Mouse (Mus musculus): ENCODE data around the gene Qrsl1. TPM values are rescaled to one million over a fixed set of nuclear protein-coding genes. Genes with fewer than 3 reads are reported as not detected.
"Not testable (repeated sequence)": the region's sequence is repeated elsewhere in the genome, so short reads cannot be mapped to it uniquely, and the experiment has no call there.

The Qrsl1 gene
- 6.3 and 7.4 TPM in 2 replicates for polyA plus RNA-seq (2015; fragmentation: Nextera tagmentation; extraction: Ambion mirVana)

DNA sequence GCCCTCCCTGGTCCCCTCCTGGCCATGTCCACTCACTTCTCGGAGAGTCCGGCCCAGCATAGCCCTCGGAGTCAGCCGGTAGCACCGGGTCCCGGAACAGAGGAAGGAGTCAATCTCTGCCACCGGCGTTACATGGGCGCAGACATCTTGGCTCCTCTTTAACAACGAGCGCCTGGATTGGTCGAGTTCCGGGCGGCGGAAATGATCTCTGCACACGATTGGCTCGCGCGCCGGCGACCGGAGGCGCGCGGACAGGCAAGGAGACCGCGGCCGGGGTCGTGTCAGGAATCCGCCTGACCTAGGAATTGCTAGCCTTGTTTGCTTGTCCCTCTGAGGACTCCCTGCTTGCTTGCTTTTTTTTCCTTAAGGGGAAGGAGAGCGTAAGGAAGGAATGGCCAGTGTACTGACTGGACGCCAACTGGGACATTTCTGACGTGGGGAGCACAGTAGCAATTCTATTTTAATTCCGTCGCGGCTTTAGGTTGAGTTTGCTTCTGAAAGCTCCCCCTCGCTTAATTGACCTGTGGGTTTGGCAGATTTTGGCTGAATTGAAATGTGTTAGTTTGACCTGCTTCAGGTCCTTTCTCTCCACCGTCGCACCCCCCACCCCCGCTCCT lies at the start of gene Qrsl1, which contains the start of gene Rtn4ip1:
Qrsl1 (minus strand) TSS at position 168 of the 617 bp plus-strand sequence.
Rtn4ip1 (plus strand) TSS at position 230 of the 617 bp plus-strand sequence.
- no peaks in the 10 kb centered on the region for H3K9me3 ChIP-seq (replicated peaks)

DNA sequence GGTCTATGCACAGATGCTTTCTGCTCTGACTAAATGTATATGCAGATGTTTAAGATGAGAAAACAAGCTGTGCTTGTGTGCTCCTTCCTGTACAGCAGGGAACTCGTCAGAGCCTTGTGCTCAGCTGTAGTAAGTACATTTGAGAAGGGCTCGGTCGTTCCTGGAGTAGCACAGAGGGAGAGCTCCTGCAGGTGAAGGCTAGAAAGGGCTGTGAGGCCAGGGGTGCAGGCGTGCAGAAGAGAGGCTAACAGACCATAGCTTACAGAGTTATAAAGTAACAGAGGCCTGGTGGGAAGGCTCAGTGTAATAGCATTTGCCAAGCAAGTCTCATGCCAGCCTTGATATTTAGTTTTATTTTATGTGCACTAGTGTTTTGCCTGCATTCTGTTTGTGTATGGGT lies 43.9 kb upstream of the Qrsl1 start:
- Histone ChIP-seq H3K4me3 (replicated peaks) (no peak overlapping the region), H3K9ac (no peak overlapping the region), H3K27ac (replicated peaks) (no peak overlapping the region), H3K27me3 (no peaks in the 10 kb centered on the region), H3K9me3 (replicated peaks) (no peaks in the 10 kb centered on the region), H3K4me2 (no peak overlapping the region), H3K4me1 (replicated peaks) (no peaks in the 10 kb centered on the region), H3K36me3 (replicated peaks) (0 out of 2 replicates have a peak, but pooled peaks cover 4% of the 10 kb centered on the region)
- 66% methylated on average over 4 of the region's 4 CpGs for WGBS (ENCODE audit: insufficient replicate concordance)
- ATAC-seq (ENCODE audit: insufficient read depth) = no peak

More for the DNA sequence above, at the start of gene Qrsl1, which contains the start of gene Rtn4ip1:
- Histone ChIP-seq H3K4me3 (replicated peaks) (peak within 1 kb of the TSS; percentile 93), H3K4me1 (replicated peaks) (peaks cover 21% of the 10 kb centered on the region), H3K4me2 (peak within 1 kb of the TSS; percentile 83), H3K27me3 (no peaks in the 10 kb centered on the region), H3K9ac (peak within 1 kb of the TSS; percentile 68), H3K27ac (replicated peaks) (peak within 1 kb of the TSS; percentile 53; the same call in 1 of the 2 replicates), H3K36me3 (replicated peaks) (no peaks in the 10 kb centered on the region)
- peak; percentile 94 for ATAC-seq (ENCODE audit: insufficient read depth)
- under 1% methylated on average over 40 of the region's 40 CpGs for WGBS (ENCODE audit: insufficient replicate concordance)

GRCm38 (mm10) chr10:43943736-43944135 lies 42.2 kb upstream of the Qrsl1 start:
- 46% methylated on average over 4 of the region's 4 CpGs for WGBS (ENCODE audit: insufficient replicate concordance)
- no peaks in the 10 kb centered on the region for H3K4me1 ChIP-seq (replicated peaks)
- H3K27ac ChIP-seq (replicated peaks) = no peak overlapping the region
- no peak overlapping the region for H3K4me3 ChIP-seq (replicated peaks)
- H3K9me3 ChIP-seq (replicated peaks) = no peaks in the 10 kb centered on the region
- no peak overlapping the region for H3K9ac ChIP-seq
- H3K36me3 ChIP-seq (replicated peaks) = 0 out of 2 replicates have a peak, but pooled peaks cover 4% of the 10 kb centered on the region
- no peak overlapping the region for H3K4me2 ChIP-seq
- H3K27me3 ChIP-seq = no peaks in the 10 kb centered on the region
- no peak for ATAC-seq (ENCODE audit: insufficient read depth)

DNA sequence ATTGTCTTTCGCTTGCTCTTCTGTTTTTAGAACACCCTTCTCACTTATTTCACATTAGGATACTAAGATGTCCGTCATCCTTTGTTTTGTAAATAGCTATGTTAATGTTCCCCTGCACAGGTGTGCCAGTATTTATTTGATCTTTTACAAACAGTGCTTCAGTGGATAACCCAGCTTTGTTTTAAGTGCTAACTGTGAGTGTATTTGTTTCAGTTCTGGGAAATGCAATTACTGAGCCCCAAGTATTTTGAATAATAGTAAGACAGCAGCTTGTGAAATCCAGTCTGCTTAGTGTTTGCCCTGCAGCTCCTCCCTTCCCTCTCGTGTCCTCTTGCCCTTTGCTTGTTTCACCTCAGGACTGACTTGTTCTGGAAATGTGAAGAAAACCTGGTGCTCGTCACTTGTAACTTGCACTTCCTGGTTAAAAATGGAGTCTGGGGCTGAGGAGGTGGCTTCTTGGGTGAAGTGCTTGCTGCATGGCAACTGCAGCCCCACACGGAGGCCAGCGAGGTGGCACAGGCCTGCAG lies 37.7 kb upstream of the Qrsl1 start:
- Histone ChIP-seq H3K9ac (no peak overlapping the region), H3K4me3 (replicated peaks) (no peak overlapping the region), H3K9me3 (replicated peaks) (no peaks in the 10 kb centered on the region), H3K4me1 (replicated peaks) (no peaks in the 10 kb centered on the region), H3K36me3 (replicated peaks) (0 out of 2 replicates have a peak, but pooled peaks cover 9% of the 10 kb centered on the region), H3K27ac (replicated peaks) (no peak overlapping the region), H3K4me2 (no peak overlapping the region), H3K27me3 (no peaks in the 10 kb centered on the region)
- ATAC-seq (ENCODE audit: insufficient read depth) = no peak
- 78% methylated on average over 6 of the region's 6 CpGs for WGBS (ENCODE audit: insufficient replicate concordance)

GRCm38 (mm10) chr10:43928596-43928995 lies 27.1 kb upstream of the Qrsl1 start:
- Histone ChIP-seq H3K4me1 (replicated peaks) (peaks cover 3% of the 10 kb centered on the region; the same call in 1 of the 2 replicates), H3K4me2 (no peak overlapping the region), H3K4me3 (replicated peaks) (no peak overlapping the region), H3K9me3 (replicated peaks) (no peaks in the 10 kb centered on the region), H3K27me3 (no peaks in the 10 kb centered on the region), H3K27ac (replicated peaks) (no peak overlapping the region), H3K9ac (no peak overlapping the region), H3K36me3 (replicated peaks) (peaks cover 10% of the 10 kb centered on the region; the same call in 1 of the 2 replicates)
- no peak for ATAC-seq (ENCODE audit: insufficient read depth)
- WGBS (ENCODE audit: insufficient replicate concordance) = 62% methylated on average over 5 of the region's 5 CpGs

DNA sequence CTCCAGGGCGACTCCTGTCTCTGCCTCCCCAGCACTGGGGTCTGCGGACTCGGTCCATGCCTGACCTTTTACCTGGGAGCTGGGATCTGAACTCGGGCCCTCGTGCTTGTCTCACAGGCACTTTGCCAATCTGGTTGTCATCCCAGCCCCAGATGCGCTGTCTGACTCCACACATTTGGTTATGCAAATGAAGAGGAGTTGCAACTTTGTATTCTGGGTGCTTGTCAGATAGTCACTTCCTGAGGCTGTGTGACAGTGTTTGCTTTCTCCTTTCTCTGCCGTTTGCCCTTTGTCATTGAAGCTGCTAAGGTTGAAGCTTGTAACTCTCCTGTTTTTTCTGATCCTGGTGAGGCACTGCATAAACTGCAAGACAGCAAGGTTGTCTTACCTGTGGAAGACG lies 26.2 kb upstream of the Qrsl1 start:
- no peak overlapping the region for H3K4me3 ChIP-seq (replicated peaks)
- no peak for ATAC-seq (ENCODE audit: insufficient read depth)
- no peaks in the 10 kb centered on the region for H3K9me3 ChIP-seq (replicated peaks)
- no peak overlapping the region for H3K27ac ChIP-seq (replicated peaks)
- H3K27me3 ChIP-seq = no peaks in the 10 kb centered on the region
- H3K36me3 ChIP-seq (replicated peaks) = peaks cover 9% of the 10 kb centered on the region; the same call in 1 of the 2 replicates
- peaks cover 3% of the 10 kb centered on the region; the same call in 1 of the 2 replicates for H3K4me1 ChIP-seq (replicated peaks)
- 62% methylated on average over 8 of the region's 8 CpGs for whole genome bisulfite sequencing (ENCODE audit: insufficient replicate concordance)
- no peak overlapping the region for H3K9ac ChIP-seq
- H3K4me2 ChIP-seq = no peak overlapping the region

- not testable (repeated sequence) for H3K9me3 ChIP-seq (replicated peaks)
Measured at GRCm38 (mm10) chr10:43925776-43926175, 24.2 kb upstream of the Qrsl1 start.

GRCm38 (mm10) chr10:43923096-43923495 lies 21.6 kb upstream of the Qrsl1 start:
- Histone ChIP-seq H3K36me3 (replicated peaks) (0 out of 2 replicates have a peak, but pooled peaks cover 4% of the 10 kb centered on the region), H3K9ac (no peak overlapping the region), H3K4me3 (replicated peaks) (no peak overlapping the region), H3K27ac (replicated peaks) (no peak overlapping the region), H3K9me3 (replicated peaks) (no peaks in the 10 kb centered on the region), H3K4me1 (replicated peaks) (peaks cover 3% of the 10 kb centered on the region; the same call in 1 of the 2 replicates), H3K27me3 (no peaks in the 10 kb centered on the region), H3K4me2 (no peak overlapping the region)
- ATAC-seq (ENCODE audit: insufficient read depth) = no peak
- 77% methylated on average over 3 of the region's 3 CpGs for WGBS (ENCODE audit: insufficient replicate concordance)

More at GRCm38 (mm10) chr10:43925776-43926175, 24.2 kb upstream of the Qrsl1 start:
- H3K4me3 ChIP-seq (replicated peaks); ATAC-seq (ENCODE audit: insufficient read depth); H3K4me2 ChIP-seq; H3K27me3 ChIP-seq; H3K36me3 ChIP-seq (replicated peaks); H3K9ac ChIP-seq; H3K27ac ChIP-seq (replicated peaks); H3K4me1 ChIP-seq (replicated peaks): not testable (repeated sequence)
- WGBS (ENCODE audit: insufficient replicate concordance) = 81% methylated on average over 9 of the region's 9 CpGs

- H3K27me3 ChIP-seq = no peaks in the 10 kb centered on the region
- H3K4me1 ChIP-seq (replicated peaks) = no peaks in the 10 kb centered on the region
- no peak overlapping the region for H3K4me3 ChIP-seq (replicated peaks)
- H3K4me2 ChIP-seq = no peak overlapping the region
- 40% methylated on average over 17 of the region's 17 CpGs for WGBS (ENCODE audit: insufficient replicate concordance)
- no peak overlapping the region for H3K27ac ChIP-seq (replicated peaks)
- H3K36me3 ChIP-seq (replicated peaks) = 0 out of 2 replicates have a peak, but pooled peaks cover 4% of the 10 kb centered on the region
- no peak overlapping the region for H3K9ac ChIP-seq
- ATAC-seq (ENCODE audit: insufficient read depth) = no peak
- H3K9me3 ChIP-seq (replicated peaks) = no peaks in the 10 kb centered on the region
Measured at GRCm38 (mm10) chr10:43918696-43919608, 17.4 kb upstream of the Qrsl1 start.

GRCm38 (mm10) chr10:43916737-43917136 lies 15.2 kb upstream of the Qrsl1 start:
- 20% methylated on average over 2 of the region's 2 CpGs for WGBS (ENCODE audit: insufficient replicate concordance)

More at GRCm38 (mm10) chr10:43916737-43917136, 15.2 kb upstream of the Qrsl1 start:
- H3K4me1 ChIP-seq (replicated peaks) = 0 out of 2 replicates have a peak, but pooled peaks cover 4% of the 10 kb centered on the region
- H3K4me3 ChIP-seq (replicated peaks) = no peak overlapping the region
- no peak overlapping the region for H3K27ac ChIP-seq (replicated peaks)
- no peak overlapping the region for H3K9ac ChIP-seq
- no peaks in the 10 kb centered on the region for H3K36me3 ChIP-seq (replicated peaks)
- no peaks in the 10 kb centered on the region for H3K27me3 ChIP-seq
- ATAC-seq (ENCODE audit: insufficient read depth) = no peak
- no peaks in the 10 kb centered on the region for H3K9me3 ChIP-seq (replicated peaks)
- no peak overlapping the region for H3K4me2 ChIP-seq
